Mouse (Mus musculus): ENCODE results near the gene Gas2l2. TPM values are rescaled to one million over a fixed set of nuclear protein-coding genes. Genes with fewer than 3 reads are reported as not detected.

Gene Gas2l2
- polyA plus RNA-seq, 1 experiment = 2.8 TPM

DNA sequence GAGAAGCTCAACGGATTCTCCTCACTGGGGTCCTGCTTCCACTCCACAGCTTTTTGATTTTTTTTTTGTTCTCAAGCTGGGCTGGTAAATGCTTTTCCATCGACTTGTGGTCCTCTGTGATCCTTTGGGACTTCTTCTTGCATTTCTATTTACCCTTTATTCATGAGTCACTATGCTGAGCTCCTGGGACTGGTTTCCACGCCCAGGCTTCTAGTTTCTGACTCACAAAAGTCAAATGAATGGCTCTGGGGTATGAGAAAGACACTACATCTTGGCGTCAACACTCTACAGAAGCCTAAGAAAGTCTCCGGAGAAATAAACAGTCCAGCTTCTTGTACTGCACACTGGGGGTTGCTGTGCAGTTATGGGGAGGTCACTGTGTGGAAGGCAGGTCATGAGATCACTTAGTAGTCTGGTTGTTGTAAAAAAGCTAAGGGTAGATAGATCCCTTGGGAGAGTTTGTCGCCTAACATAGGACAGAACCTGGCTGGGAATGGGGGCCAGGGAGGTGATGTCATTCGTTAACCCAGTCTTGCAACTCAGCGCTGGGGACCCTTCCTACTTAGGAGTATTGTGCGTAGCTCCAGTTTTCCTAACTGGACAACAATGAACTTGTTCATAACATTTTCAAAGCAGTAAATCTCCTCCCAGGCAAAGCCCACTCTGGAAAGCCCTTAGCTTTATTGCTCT lies 28.8 kb upstream of the Gas2l2 start:
- no peak for DNase-seq
- no peak for TF ChIP-seq POLR2A (IDR thresholded peaks at IDR 0.05; ENCODE audit: borderline replicate concordance, extremely low read depth, low read depth, low read length)
- no peak for TF ChIP-seq CTCF (IDR thresholded peaks at IDR 0.05; ENCODE audit: insufficient read depth, low read length)
- peaks cover 12% of the 10 kb centered on the region for H3K4me1 ChIP-seq (ENCODE audit: control insufficient read depth, insufficient read depth, low read length)

DNA sequence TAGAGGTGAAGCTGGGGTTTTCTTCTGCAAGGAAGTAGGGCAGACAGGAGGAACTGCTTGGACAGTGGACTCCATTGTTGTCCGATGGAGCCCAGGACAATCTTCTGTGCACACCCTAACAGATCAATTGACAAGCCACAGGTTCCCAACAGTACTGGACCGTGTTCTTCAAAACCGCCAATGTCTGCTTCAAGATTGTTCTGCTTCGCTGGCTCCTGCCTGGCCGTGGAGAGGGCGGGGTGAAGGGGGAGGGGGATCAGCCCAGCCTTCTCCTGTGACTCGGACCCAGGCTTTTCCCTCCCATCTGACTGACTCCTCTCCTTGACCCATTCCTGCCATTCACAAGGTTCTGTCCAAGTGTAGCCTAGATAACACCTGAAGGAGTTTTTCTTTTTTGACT lies 28.0 kb upstream of the Gas2l2 start:
- Histone ChIP-seq H3K4me3 (replicated peaks; ENCODE audit: extremely low read depth, low read depth, low read length) (no peak overlapping the region), H3K4me1 (ENCODE audit: control insufficient read depth, insufficient read depth, low read length) (peaks cover 12% of the 10 kb centered on the region)
- 60% methylated on average over 7 of the region's 7 CpGs for WGBS
- DNase-seq = no peak
- no peak for TF ChIP-seq POLR2A (IDR thresholded peaks at IDR 0.05; ENCODE audit: borderline replicate concordance, extremely low read depth, low read depth, low read length)
- TF ChIP-seq CTCF (IDR thresholded peaks at IDR 0.05; ENCODE audit: insufficient read depth, low read length) = no peak

More for the DNA sequence above, 28.8 kb upstream of the Gas2l2 start:
- no peak overlapping the region for H3K4me3 ChIP-seq (replicated peaks; ENCODE audit: extremely low read depth, low read depth, low read length)
- WGBS = 65% methylated on average over 9 of the region's 9 CpGs

DNA sequence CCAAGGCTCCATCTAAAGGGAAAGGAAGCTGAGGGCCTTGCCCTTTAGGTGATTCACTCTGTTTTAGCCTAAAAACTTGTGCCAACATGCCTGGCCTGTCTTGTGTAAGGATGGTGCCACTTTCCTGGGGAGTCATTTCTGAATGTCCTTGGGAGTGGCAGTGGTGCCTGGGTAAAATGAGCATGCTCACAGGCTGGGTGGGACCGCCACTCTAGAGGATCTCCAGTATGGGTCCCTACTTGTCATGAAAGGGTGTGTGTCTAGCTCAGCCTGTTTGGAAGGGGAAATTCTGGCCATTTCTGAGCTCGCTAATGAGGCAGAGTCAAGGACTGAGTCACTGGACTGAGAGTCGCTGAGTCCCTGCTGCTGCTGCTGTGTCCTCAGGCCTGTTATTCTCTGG lies 26.4 kb upstream of the Gas2l2 start:
- no peak for TF ChIP-seq CTCF (IDR thresholded peaks at IDR 0.05; ENCODE audit: insufficient read depth, low read length)
- no peak for TF ChIP-seq POLR2A (IDR thresholded peaks at IDR 0.05; ENCODE audit: borderline replicate concordance, extremely low read depth, low read depth, low read length)
- 64% methylated on average over 3 of the region's 3 CpGs for WGBS

GRCm38 (mm10) chr11:83454548-83454947 lies 25.3 kb upstream of the Gas2l2 start:
- peaks cover 14% of the 10 kb centered on the region for H3K4me1 ChIP-seq (ENCODE audit: control insufficient read depth, insufficient read depth, low read length)
- WGBS = 3% methylated on average over 4 of the region's 4 CpGs
- no peak for TF ChIP-seq POLR2A (IDR thresholded peaks at IDR 0.05; ENCODE audit: borderline replicate concordance, extremely low read depth, low read depth, low read length)
- TF ChIP-seq CTCF (IDR thresholded peaks at IDR 0.05; ENCODE audit: insufficient read depth, low read length) = no peak
- no peak overlapping the region for H3K4me3 ChIP-seq (replicated peaks; ENCODE audit: extremely low read depth, low read depth, low read length)
- DNase-seq = peak; percentile 36

More for the DNA sequence above, 26.4 kb upstream of the Gas2l2 start:
- no peak overlapping the region for H3K4me3 ChIP-seq (replicated peaks; ENCODE audit: extremely low read depth, low read depth, low read length)
- no peak for DNase-seq
- H3K4me1 ChIP-seq (ENCODE audit: control insufficient read depth, insufficient read depth, low read length) = peaks cover 12% of the 10 kb centered on the region

GRCm38 (mm10) chr11:83451281-83451680 lies 22.0 kb upstream of the Gas2l2 start:
- WGBS = 89% methylated on average over 10 of the region's 10 CpGs
- TF ChIP-seq POLR2A (IDR thresholded peaks at IDR 0.05; ENCODE audit: borderline replicate concordance, extremely low read depth, low read depth, low read length) = no peak
- no peak for TF ChIP-seq CTCF (IDR thresholded peaks at IDR 0.05; ENCODE audit: insufficient read depth, low read length)
- no peak overlapping the region for H3K4me3 ChIP-seq (replicated peaks; ENCODE audit: extremely low read depth, low read depth, low read length)

GRCm38 (mm10) chr11:83450550-83450949 lies 21.3 kb upstream of the Gas2l2 start:
- no peak for DNase-seq
- Histone ChIP-seq H3K4me3 (replicated peaks; ENCODE audit: extremely low read depth, low read depth, low read length) (no peak overlapping the region), H3K4me1 (ENCODE audit: control insufficient read depth, insufficient read depth, low read length) (peaks cover 31% of the 10 kb centered on the region)
- TF ChIP-seq POLR2A (IDR thresholded peaks at IDR 0.05; ENCODE audit: borderline replicate concordance, extremely low read depth, low read depth, low read length) (no peak), CTCF (IDR thresholded peaks at IDR 0.05; ENCODE audit: insufficient read depth, low read length) (no peak)
- WGBS = 33% methylated on average over 1 of the region's 1 CpGs

More at GRCm38 (mm10) chr11:83451281-83451680, 22.0 kb upstream of the Gas2l2 start:
- peaks cover 32% of the 10 kb centered on the region for H3K4me1 ChIP-seq (ENCODE audit: control insufficient read depth, insufficient read depth, low read length)
- DNase-seq = no peak

- no peak for TF ChIP-seq CTCF (IDR thresholded peaks at IDR 0.05; ENCODE audit: insufficient read depth, low read length)
- no peak for TF ChIP-seq POLR2A (IDR thresholded peaks at IDR 0.05; ENCODE audit: borderline replicate concordance, extremely low read depth, low read depth, low read length)
- WGBS = 30% methylated on average over 4 of the region's 4 CpGs
- no peak for DNase-seq
- Histone ChIP-seq H3K4me3 (replicated peaks; ENCODE audit: extremely low read depth, low read depth, low read length) (no peak overlapping the region), H3K4me1 (ENCODE audit: control insufficient read depth, insufficient read depth, low read length) (peaks cover 24% of the 10 kb centered on the region)
Measured at GRCm38 (mm10) chr11:83449298-83449697, 20.0 kb upstream of the Gas2l2 start.

GRCm38 (mm10) chr11:83448927-83449236 lies 19.6 kb upstream of the Gas2l2 start:
- peak; percentile 59 for DNase-seq
- TF ChIP-seq POLR2A (IDR thresholded peaks at IDR 0.05; ENCODE audit: borderline replicate concordance, extremely low read depth, low read depth, low read length) (no peak), CTCF (IDR thresholded peaks at IDR 0.05; ENCODE audit: insufficient read depth, low read length) (no peak)
- Histone ChIP-seq H3K4me1 (ENCODE audit: control insufficient read depth, insufficient read depth, low read length) (peaks cover 23% of the 10 kb centered on the region), H3K4me3 (replicated peaks; ENCODE audit: extremely low read depth, low read depth, low read length) (no peak overlapping the region)

- peak; percentile 24 for DNase-seq
- H3K4me3 ChIP-seq (replicated peaks; ENCODE audit: extremely low read depth, low read depth, low read length) = no peak overlapping the region
- no peak for TF ChIP-seq POLR2A (IDR thresholded peaks at IDR 0.05; ENCODE audit: borderline replicate concordance, extremely low read depth, low read depth, low read length)
- TF ChIP-seq CTCF (IDR thresholded peaks at IDR 0.05; ENCODE audit: insufficient read depth, low read length) = no peak
- H3K4me1 ChIP-seq (ENCODE audit: control insufficient read depth, insufficient read depth, low read length) = peaks cover 22% of the 10 kb centered on the region
- 30% methylated on average over 16 of the region's 16 CpGs for WGBS
Measured at GRCm38 (mm10) chr11:83448021-83448926, 19.0 kb upstream of the Gas2l2 start.
